Mouse (Mus musculus) brain, embryonic 14.5 days (tissue): ENCODE results near the gene Carmil1.

ENCODE experiments used
- CTCF ChIP-seq: fragments of 200-500 bp; IDR thresholded peaks from 2 replicates; pipeline ENCODE4 v1.5.1; 2012; ENCODE audit warnings: inconsistent platforms, mild to moderate bottlenecking, moderate library complexity, borderline replicate concordance; ENCODE audit not compliant: insufficient read depth, insufficient read length; ENCODE audit errors: extremely low read depth
- POLR2A ChIP-seq: fragments of 200-500 bp; IDR thresholded peaks from 2 replicates; pipeline ENCODE4 v1.6.1; 2012; ENCODE audit warnings: mild to moderate bottlenecking, inconsistent platforms, borderline replicate concordance; ENCODE audit not compliant: poor library complexity, insufficient read depth, insufficient read length, severe bottlenecking; ENCODE audit errors: extremely low read depth

GRCm38 (mm10) chr13:24144858-24145257 is 135.7 kb downstream of the Carmil1 start:
- no peak for TF ChIP-seq CTCF
- no peak for TF ChIP-seq POLR2A
